In genomic region chr1:165921026-165921425, GRCm38 (mm10) we compare ENCODE assay signal across 23 mouse cellular contexts.
DNase-seq lines count a peak whose midpoint lies in the region; ATAC-seq and TF ChIP-seq lines count a peak whose summit lies in the region.
"Had no signal": no experiment of that assay in that cellular context is flagged by ENCODE, and none has a peak within 500 bp of the region (broad histone marks: within the 10 kb centered on the region; RNA-seq: fewer than 3 reads in every experiment).

No protein-coding gene starts in this region.

- TF ChIP-seq CTCF in heart, adult 2 months (IDR thresholded peaks at IDR 0.05), result peak; percentile 13; the same call in 1 of the 2 replicates

- WGBS in heart, adult 2 months, result 75% methylated on average over 3 of the region's 3 CpGs
- WGBS in hindbrain, embryonic 12.5 days, result 74% methylated on average over 3 of the region's 3 CpGs

- TF ChIP-seq EP300 in heart, adult 2 months (IDR thresholded peaks at IDR 0.05; ENCODE audit: insufficient read depth, low read depth, low read length), result no peak

- intact Hi-C loops in heart, adult 2 months (cut with DNase I), result no loop called here
- intact Hi-C loops in heart, postnatal 14 days (cut with DNase I), result no loop called here

- no peak overlapping the region for H3K9ac ChIP-seq in heart, adult 2 months (ENCODE audit: low read depth, low read length)
- no peak overlapping the region for H3K9ac ChIP-seq in hindbrain, embryonic 12.5 days
- H3K9ac ChIP-seq: forebrain, embryonic 12.5 days; limb, embryonic 15.5 days had no signal

- TF ChIP-seq POLR2A in heart, adult 2 months (IDR thresholded peaks at IDR 0.05; ENCODE audit: insufficient read depth, low read depth, low read length), result no peak

- H3K36me3 ChIP-seq in heart, adult 2 months (ENCODE audit: control insufficient read depth, insufficient read depth, low read length), result peaks cover 4% of the 10 kb centered on the region; the same call in 1 of the 2 replicates
- peaks cover 8% of the 10 kb centered on the region for H3K36me3 ChIP-seq in hindbrain, embryonic 12.5 days

- H3K27me3 ChIP-seq in heart, adult 2 months (ENCODE audit: control insufficient read depth, insufficient read depth, low read length), result no peaks in the 10 kb centered on the region
- no peaks in the 10 kb centered on the region for H3K27me3 ChIP-seq in hindbrain, embryonic 12.5 days
- H3K27me3 ChIP-seq: forebrain, embryonic 12.5 days; limb, embryonic 15.5 days had no signal

- no peak for ATAC-seq in hindbrain, embryonic 12.5 days (ENCODE audit: low FRiP score)
- ATAC-seq: hindbrain, embryonic 16.5 days; intestine, postnatal 0 days had no signal

- H3K4me1 ChIP-seq in heart, adult 2 months (ENCODE audit: control insufficient read depth, insufficient read depth, low read length), result no peaks in the 10 kb centered on the region
- no peaks in the 10 kb centered on the region for H3K4me1 ChIP-seq in hindbrain, embryonic 12.5 days
- H3K4me1 ChIP-seq: forebrain, embryonic 12.5 days; heart, embryonic 10.5 days; limb, embryonic 15.5 days had no signal

- H3K4me3 ChIP-seq in heart, adult 2 months, result no peak overlapping the region
- no peak overlapping the region for H3K4me3 ChIP-seq in hindbrain, embryonic 12.5 days
- H3K4me3 ChIP-seq: forebrain, embryonic 12.5 days; heart, embryonic 10.5 days; left cerebral cortex, adult 2 months; limb, embryonic 15.5 days had no signal

- no peaks in the 10 kb centered on the region for H3K9me3 ChIP-seq in hindbrain, embryonic 12.5 days (replicated peaks)
- H3K9me3 ChIP-seq: forebrain, embryonic 12.5 days; G1E; heart, embryonic 10.5 days; limb, embryonic 15.5 days had no signal

- no peak for DNase-seq in heart, adult 2 months
- no peak for DNase-seq in heart, postnatal 14 days
- DNase-seq in A20 (ENCODE audit: low read depth, low spot score) (peak; percentile 21), ES-CJ7 (ENCODE audit: low read depth, low spot score) (peak; percentile 68), WW6 (ENCODE audit: low read depth, low spot score) (peak; percentile 16)
- no peak for DNase-seq in gastrocnemius, postnatal 10 days
- DNase-seq: adrenal gland, adult 2 months; cerebellum, adult 11-12 months; cerebellum, postnatal 14 days; kidney, postnatal 25 days; left cerebral cortex, postnatal 4 days; lung, adult 18-20 months; lung, postnatal 10 days; thymus, postnatal 14 days had no signal

- no peak overlapping the region for H3K4me2 ChIP-seq in hindbrain, embryonic 12.5 days (replicated peaks)
- H3K4me2 ChIP-seq: forebrain, embryonic 12.5 days; limb, embryonic 15.5 days; midbrain, embryonic 11.5 days had no signal

- 0 out of 2 replicates have a peak, but pooled peaks cover 1% of the 10 kb centered on the region for H3K79me2 ChIP-seq in heart, adult 2 months (replicated peaks; ENCODE audit: control insufficient read depth, insufficient read depth, low read length)

- H3K27ac ChIP-seq in heart, adult 2 months, result no peak overlapping the region
- no peak overlapping the region for H3K27ac ChIP-seq in hindbrain, embryonic 12.5 days
- H3K27ac ChIP-seq: forebrain, embryonic 12.5 days; heart, embryonic 10.5 days; left cerebral cortex, adult 2 months; limb, embryonic 15.5 days had no signal

Comparison
In these comparisons a context has a peak if more than half of its experiments do, and no peak if none do; other contexts are left out.
1. DNase-seq: peak in A20 (single experiment), ES-CJ7 (single experiment) and WW6 (single experiment); none in heart, adult 2 months (0 of 2), heart, postnatal 14 days (0 of 2) and gastrocnemius, postnatal 10 days (single experiment).